ENCODE assay signal across 9 mouse cellular contexts in genomic region chr17:28042299-28042771, GRCm38 (mm10). TPM values are rescaled to one million over a fixed set of nuclear protein-coding genes. Genes with fewer than 3 reads are reported as not detected.
DNase-seq lines count a peak whose midpoint lies in the region; ATAC-seq and TF ChIP-seq lines count a peak whose summit lies in the region.
"Had no signal": no experiment of that assay in that cellular context is flagged by ENCODE, and none has a peak within 500 bp of the region (broad histone marks: within the 10 kb centered on the region; RNA-seq: fewer than 3 reads in every experiment).

No protein-coding gene starts in this region.

- no peak for ATAC-seq in heart, embryonic 12.5 days (ENCODE audit: insufficient number of reproducible peaks, low FRiP score)
- peak; percentile 47 for ATAC-seq in heart, postnatal 0 days (ENCODE audit: insufficient read depth, low read depth)
- ATAC-seq in erythroid progenitor cell, adult 5-6 weeks (replicated peaks; ENCODE audit: low FRiP score, poor library complexity, severe bottlenecking), result no peak

- no peak overlapping the region for H3K4me2 ChIP-seq in heart, embryonic 12.5 days
- no peak overlapping the region for H3K4me2 ChIP-seq in heart, postnatal 0 days (ENCODE audit: low read depth, low read length)

- no peak overlapping the region for H3K9ac ChIP-seq in heart, embryonic 12.5 days
- no peak overlapping the region for H3K9ac ChIP-seq in heart, postnatal 0 days (replicated peaks; ENCODE audit: low read depth, low read length)

- DNase-seq in heart, embryonic 10.5 days (ENCODE audit: low spot score), result no peak
- peak; percentile 84 to 85 for DNase-seq in cerebellum, postnatal 10 days
- no peak for DNase-seq in heart, postnatal 0 days (ENCODE audit: low spot score)
- no peak for DNase-seq in limb, embryonic 10.5 days (ENCODE audit: low spot score)
- peak; percentile 62 for DNase-seq in retina, embryonic 14.5 days (ENCODE audit: low spot score)
- no peak for DNase-seq in thymus, adult 2 months

- H3K4me1 ChIP-seq in heart, embryonic 10.5 days, result peaks cover 52% of the 10 kb centered on the region
- H3K4me1 ChIP-seq in heart, embryonic 12.5 days (replicated peaks), result peaks cover 45% of the 10 kb centered on the region
- no peaks in the 10 kb centered on the region for H3K4me1 ChIP-seq in heart, postnatal 0 days (ENCODE audit: control insufficient read depth, insufficient read depth)
- H3K4me1 ChIP-seq in limb, embryonic 10.5 days, result peaks cover 32% of the 10 kb centered on the region
- H3K4me1 ChIP-seq in thymus, adult 2 months (replicated peaks; ENCODE audit: control insufficient read depth, insufficient read depth, low read length), result no peaks in the 10 kb centered on the region

- TF ChIP-seq POLR2A in thymus, adult 2 months (IDR thresholded peaks at IDR 0.05; ENCODE audit: control insufficient read depth, extremely low read depth, insufficient read depth, low read length, poor library complexity), result no peak

- no peaks in the 10 kb centered on the region for H3K9me3 ChIP-seq in heart, embryonic 10.5 days
- no peaks in the 10 kb centered on the region for H3K9me3 ChIP-seq in heart, embryonic 12.5 days (replicated peaks)
- no peaks in the 10 kb centered on the region for H3K9me3 ChIP-seq in heart, postnatal 0 days (replicated peaks; ENCODE audit: control insufficient read depth, low read length)
- no peaks in the 10 kb centered on the region for H3K9me3 ChIP-seq in limb, embryonic 10.5 days (replicated peaks)

- WGBS in heart, embryonic 10.5 days, result 72% methylated on average over 23 of the region's 23 CpGs
- WGBS in heart, embryonic 12.5 days, result 60% methylated on average over 23 of the region's 23 CpGs
- 54% methylated on average over 23 of the region's 23 CpGs for WGBS in heart, postnatal 0 days
- 67% methylated on average over 23 of the region's 23 CpGs for WGBS in limb, embryonic 10.5 days
- WGBS in thymus, adult 2 months, result 95% methylated on average over 23 of the region's 23 CpGs

- H3K36me3 ChIP-seq in heart, embryonic 10.5 days, result peaks cover 50% of the 10 kb centered on the region
- peaks cover 50% of the 10 kb centered on the region for H3K36me3 ChIP-seq in heart, embryonic 12.5 days
- H3K36me3 ChIP-seq in heart, postnatal 0 days (replicated peaks; ENCODE audit: control insufficient read depth, insufficient read depth, low read length), result peaks cover 64% of the 10 kb centered on the region
- peaks cover 59% of the 10 kb centered on the region for H3K36me3 ChIP-seq in limb, embryonic 10.5 days
- H3K36me3 ChIP-seq in thymus, adult 2 months (ENCODE audit: control insufficient read depth, insufficient read depth, low read length), result peaks cover 13% of the 10 kb centered on the region; the same call in 1 of the 2 replicates

- peak overlapping the region; percentile 50 for H3K27ac ChIP-seq in heart, embryonic 10.5 days
- no peak overlapping the region for H3K27ac ChIP-seq in heart, embryonic 12.5 days (ENCODE audit: poor library complexity, severe bottlenecking)
- H3K27ac ChIP-seq in heart, postnatal 0 days (ENCODE audit: low read depth), result no peak overlapping the region
- peak overlapping the region; percentile 38; the same call in 1 of the 2 replicates for H3K27ac ChIP-seq in limb, embryonic 10.5 days
- H3K27ac ChIP-seq in thymus, adult 2 months (ENCODE audit: control insufficient read depth, insufficient read depth, low read length), result no peak overlapping the region

- H3K27me3 ChIP-seq in heart, embryonic 10.5 days (ENCODE audit: insufficient read depth, poor library complexity, severe bottlenecking), result peaks cover 4% of the 10 kb centered on the region; the same call in 1 of the 2 replicates
- no peaks in the 10 kb centered on the region for H3K27me3 ChIP-seq in heart, embryonic 12.5 days (replicated peaks)
- H3K27me3 ChIP-seq in heart, postnatal 0 days (ENCODE audit: control insufficient read depth, insufficient read depth, low read length), result no peaks in the 10 kb centered on the region
- H3K27me3 ChIP-seq in limb, embryonic 10.5 days (ENCODE audit: low read depth, poor library complexity, severe bottlenecking), result no peaks in the 10 kb centered on the region
- H3K27me3 ChIP-seq in thymus, adult 2 months (ENCODE audit: control insufficient read depth, insufficient read depth, low read length), result no peaks in the 10 kb centered on the region

- H3K4me3 ChIP-seq in heart, embryonic 10.5 days, result 0 out of 2 replicates have a peak overlapping the region, but pooled peaks have one; percentile 3
- no peak overlapping the region for H3K4me3 ChIP-seq in heart, embryonic 12.5 days
- H3K4me3 ChIP-seq in heart, postnatal 0 days (ENCODE audit: low read depth, low read length), result no peak overlapping the region
- no peak overlapping the region for H3K4me3 ChIP-seq in limb, embryonic 10.5 days
- no peak overlapping the region for H3K4me3 ChIP-seq in thymus, adult 2 months (ENCODE audit: control insufficient read depth, insufficient read depth, low read length)
- H3K4me3 ChIP-seq: erythroblast, embryonic 14.5 days had no signal

- TF ChIP-seq CTCF in heart, postnatal 0 days (IDR thresholded peaks at IDR 0.05; ENCODE audit: low read depth), result peak; percentile 37
- TF ChIP-seq CTCF in thymus, adult 2 months (IDR thresholded peaks at IDR 0.05; ENCODE audit: borderline replicate concordance, control insufficient read depth, extremely low read depth, insufficient read depth, low read length, poor library complexity), result no peak

- no peak for TF ChIP-seq EP300 in heart, postnatal 0 days (IDR thresholded peaks at IDR 0.05; ENCODE audit: low read depth)

RNA-seq across cellular contexts. Expression of gene Tcp11, which starts 38.1 kb away (rescaled TPM):
- polyA plus RNA-seq in heart, embryonic 10.5 days (2016; fragmentation: Nextera tagmentation; extraction: Ambion mirVana), result 0.59 and 0.67 TPM in 2 replicates
- 0.23 and 1.1 TPM in 2 replicates for polyA plus RNA-seq in heart, embryonic 12.5 days (2016; fragmentation: Nextera tagmentation; extraction: Ambion mirVana)
- total RNA-seq in heart, postnatal 0 days (2014; rRNA removed; ENCODE audit: low replicate concordance), result 0.15 TPM in 1 of 2 replicates, not detected in the other
- 0.15 and 0.25 TPM in 2 replicates for polyA plus RNA-seq in heart, postnatal 0 days (2015; fragmentation: Nextera tagmentation; extraction: Ambion mirVana)
- 0.97 and 1.1 TPM in 2 replicates for polyA plus RNA-seq in limb, embryonic 10.5 days (2016; fragmentation: Nextera tagmentation; extraction: Ambion mirVana)
- not detected in 2 replicates for total RNA-seq in erythroid progenitor cell, adult 5-6 weeks (2015; ENCODE audit: low replicate concordance)
- not detected in 2 replicates for total RNA-seq in erythroid progenitor cell, adult 5-6 weeks (2017; ENCODE audit: low replicate concordance)
- 3.3 and 5.0 TPM in 2 replicates for polyA plus RNA-seq in thymus, adult 2 months (2012; rRNA removed)
- polyA plus RNA-seq: erythroblast, embryonic 14.5 days had no signal

Comparison
In these comparisons a context has a peak if more than half of its experiments do, and no peak if none do; other contexts are left out.
1. H3K27ac ChIP-seq: peak in heart, embryonic 10.5 days (single experiment) and limb, embryonic 10.5 days (single experiment); none in heart, embryonic 12.5 days (single experiment), heart, postnatal 0 days (single experiment) and thymus, adult 2 months (single experiment).
2. DNase-seq: peak in cerebellum, postnatal 10 days (2 of 2) and retina, embryonic 14.5 days (single experiment); none in heart, embryonic 10.5 days (single experiment), heart, postnatal 0 days (single experiment), limb, embryonic 10.5 days (single experiment) and thymus, adult 2 months (single experiment).